Mouse (Mus musculus) left cerebral cortex, postnatal 10 days (tissue): ENCODE measurements around the gene Fpgt. TPM values are rescaled to one million over a fixed set of nuclear protein-coding genes. Genes with fewer than 3 reads are reported as not detected.

ENCODE experiments used
- total RNA-seq, 2 experiments: library from RNA; stranded (reverse); gene quantifications; 2 replicates each; pipeline ENCODE4 v1.2.3; 2021

Gene Fpgt
- total RNA-seq, 2 experiments from 2014 or later: 22.9 to 25.1 TPM

Other genes with a start within 250 kb of the Fpgt start
- gene Tnni3k, start 38.0 kb downstream of the Fpgt start, total RNA-seq: under 1 TPM; 0.30 to 0.45 TPM
- gene Lrriq3, start within 50 bp of the Fpgt start, total RNA-seq: under 1 TPM; 0.36 to 0.49 TPM